Mouse (Mus musculus) CH12.LX (cell line): Measurements from ENCODE around the gene Cwc25. TPM values are rescaled to one million over a fixed set of nuclear protein-coding genes. Genes with fewer than 3 reads are reported as not detected.

ENCODE experiments used
- DNase-seq: peaks from one replicate; pipeline ENCODE4 v3.0.0-alpha.2; 2013; ENCODE audit errors: extremely low read depth
- H3K27ac ChIP-seq: 2 replicates; pipeline ENCODE4 v1.5.1; 2012; ENCODE audit warnings: low read depth, mild to moderate bottlenecking, control low read depth, moderate library complexity; ENCODE audit not compliant: insufficient read depth
- H3K27me3 ChIP-seq: replicated peaks from 2 replicates; pipeline ENCODE3; 2012; ENCODE audit warnings: inconsistent platforms
- H3K36me3 ChIP-seq, 2 experiments: replicated peaks in 1 of 2; 2 replicates each; pipeline versions ENCODE3 to v1.6.1; 2012; ENCODE audit warnings: inconsistent platforms in 1 of 2, low read length in 1 of 2, mild to moderate bottlenecking in 1 of 2, mixed read lengths in 1 of 2, moderate library complexity in 1 of 2; ENCODE audit not compliant: control insufficient read depth in 1 of 2, insufficient read depth in 1 of 2
- H3K4me1 ChIP-seq, 2 experiments: 2 replicates each; pipeline ENCODE4 v1.6.1; 2012; ENCODE audit warnings: inconsistent platforms in 1 of 2, moderate library complexity in 1 of 2; ENCODE audit not compliant: insufficient read depth in 2 of 2, control insufficient read depth in 1 of 2
- H3K4me2 ChIP-seq: 2 replicates; pipeline ENCODE4 v1.6.1; 2012; ENCODE audit warnings: low read depth, mild to moderate bottlenecking, control low read depth; ENCODE audit not compliant: poor library complexity, insufficient read depth, severe bottlenecking
- H3K4me3 ChIP-seq, 3 experiments: fragments of 150-350 bp in 1 of 3; sonication (generic) in 1 of 3; replicated peaks in 1 of 3; 2 replicates each; pipeline versions ENCODE3 to v1.5.1; 2011 to 2012; ENCODE audit warnings: low read depth in 2 of 3, low read length in 2 of 3, mild to moderate bottlenecking in 2 of 3, moderate library complexity in 2 of 3, control low read depth in 1 of 3, improper control_type of control experiment in 1 of 3, inconsistent platforms in 1 of 3, mixed read lengths in 1 of 3; ENCODE audit not compliant: poor library complexity in 1 of 3
- H3K79me2 ChIP-seq: replicated peaks from 2 replicates; pipeline ENCODE4 v1.6.1; 2012; ENCODE audit warnings: mild to moderate bottlenecking, moderate library complexity; ENCODE audit not compliant: control insufficient read depth, poor library complexity, insufficient read depth, severe bottlenecking; ENCODE audit errors: extremely low read depth
- H3K9ac ChIP-seq: 2 replicates; pipeline ENCODE4 v1.6.1; 2012; ENCODE audit warnings: low read depth, mild to moderate bottlenecking, control low read depth, moderate library complexity; ENCODE audit not compliant: insufficient read depth
- H3K9me3 ChIP-seq: replicated peaks from 2 replicates; pipeline ENCODE3; 2012; ENCODE audit warnings: low read length, inconsistent platforms, mixed read lengths
- BHLHE40 ChIP-seq: IDR thresholded peaks from 2 replicates; pipeline ENCODE4 v1.6.1; 2011; ENCODE audit warnings: mild to moderate bottlenecking, low read depth, low read length, improper control_type of control experiment
- CHD1 ChIP-seq: IDR thresholded peaks from 2 replicates; pipeline ENCODE4 v1.6.1; 2012; ENCODE audit warnings: low read depth, low read length, improper control_type of control experiment, inconsistent platforms
- CHD2 ChIP-seq: IDR thresholded peaks from 2 replicates; pipeline ENCODE4 v1.6.1; 2011; ENCODE audit warnings: low read length, improper control_type of control experiment
- CTCF ChIP-seq, 2 experiments: IDR thresholded peaks in 1 of 2; conservative IDR thresholded peaks in 1 of 2; 2 replicates each; pipeline ENCODE4 v1.5.1; 2011 to 2012; ENCODE audit warnings: low read depth in 2 of 2, low read length in 2 of 2, improper control_type of control experiment in 1 of 2, inconsistent platforms in 1 of 2, mild to moderate bottlenecking in 1 of 2, moderate library complexity in 1 of 2
- E2F4 ChIP-seq: IDR thresholded peaks from 2 replicates; pipeline ENCODE4 v1.6.1; 2011; ENCODE audit warnings: low read depth, low read length, improper control_type of control experiment; ENCODE audit not compliant: insufficient replicate concordance
- ELF1 ChIP-seq: IDR thresholded peaks from 2 replicates; pipeline ENCODE4 v1.6.1; 2014; ENCODE audit warnings: low read depth, mild to moderate bottlenecking, inconsistent platforms, low read length, improper control_type of control experiment
- ETS1 ChIP-seq: conservative IDR thresholded peaks from 2 replicates; pipeline ENCODE4 v1.6.1; 2012; ENCODE audit warnings: low read depth, mild to moderate bottlenecking, inconsistent platforms, low read length, improper control_type of control experiment, moderate library complexity
- GABPA ChIP-seq: IDR thresholded peaks from 2 replicates; pipeline ENCODE4 v1.6.1; 2012; ENCODE audit warnings: low read depth, low read length, improper control_type of control experiment, inconsistent platforms; ENCODE audit not compliant: insufficient replicate concordance
- JUN ChIP-seq: IDR thresholded peaks from 2 replicates; pipeline ENCODE4 v1.6.1; 2011; ENCODE audit warnings: low read depth, mild to moderate bottlenecking, low read length, improper control_type of control experiment, moderate library complexity; ENCODE audit not compliant: insufficient read depth
- JUND ChIP-seq: conservative IDR thresholded peaks from 2 replicates; pipeline ENCODE4 v1.6.1; 2011; ENCODE audit warnings: low read depth, low read length, improper control_type of control experiment
- KAT2A ChIP-seq: IDR thresholded peaks from 2 replicates; pipeline ENCODE4 v1.6.1; 2012; ENCODE audit warnings: low read length, improper control_type of control experiment, inconsistent platforms; ENCODE audit not compliant: insufficient replicate concordance
- MXI1 ChIP-seq: IDR thresholded peaks from 2 replicates; pipeline ENCODE4 v1.6.1; 2011; ENCODE audit warnings: mild to moderate bottlenecking, low read depth, low read length, improper control_type of control experiment
- MYC ChIP-seq: IDR thresholded peaks from 2 replicates; pipeline ENCODE4 v1.6.1; 2011; ENCODE audit warnings: low read depth, mild to moderate bottlenecking, improper control_type of control experiment, low read length
- NRF1 ChIP-seq: IDR thresholded peaks from 2 replicates; pipeline ENCODE4 v1.6.1; 2014; ENCODE audit warnings: low read depth, mild to moderate bottlenecking, inconsistent platforms, low read length, improper control_type of control experiment, moderate library complexity
- PAX5 ChIP-seq: IDR thresholded peaks from 2 replicates; pipeline ENCODE4 v1.6.1; 2012; ENCODE audit warnings: low read length, inconsistent platforms, mixed read lengths
- POLR2A ChIP-seq: IDR thresholded peaks from 2 replicates; pipeline ENCODE4 v1.6.1; 2011; ENCODE audit warnings: low read depth, mild to moderate bottlenecking, improper control_type of control experiment, low read length
- RAD21 ChIP-seq: IDR thresholded peaks from 2 replicates; pipeline ENCODE4 v1.6.1; 2011; ENCODE audit warnings: low read depth, mild to moderate bottlenecking, low read length, improper control_type of control experiment, moderate library complexity
- TBP ChIP-seq: conservative IDR thresholded peaks from 2 replicates; pipeline ENCODE4 v1.6.1; 2011; ENCODE audit warnings: low read depth, low read length, improper control_type of control experiment
- TCF12 ChIP-seq: IDR thresholded peaks from 2 replicates; pipeline ENCODE4 v1.6.1; 2014; ENCODE audit warnings: low read depth, mild to moderate bottlenecking, inconsistent platforms, low read length, improper control_type of control experiment
- UBTF ChIP-seq: IDR thresholded peaks from 2 replicates; pipeline ENCODE4 v1.6.1; 2012; ENCODE audit warnings: low read depth, mild to moderate bottlenecking, inconsistent platforms, low read length, improper control_type of control experiment, moderate library complexity
- USF2 ChIP-seq: conservative IDR thresholded peaks from 2 replicates; pipeline ENCODE4 v1.6.1; 2011; ENCODE audit warnings: low read depth, low read length, improper control_type of control experiment
- ZKSCAN1 ChIP-seq: IDR thresholded peaks from 2 replicates; pipeline ENCODE4 v1.6.1; 2012; ENCODE audit warnings: low read depth, inconsistent platforms, low read length, improper control_type of control experiment, borderline replicate concordance
- ZNF384 ChIP-seq: IDR thresholded peaks from 2 replicates; pipeline ENCODE4 v1.6.1; 2012; ENCODE audit warnings: low read depth, low read length, improper control_type of control experiment, inconsistent platforms
- dilution Hi-C: fragments of 300-500 bp; cut with MboI; formaldehyde crosslinking; loops from 2 replicates; pipeline ENCODE4 v1.14.3; 2020; ENCODE audit warnings: low sequenced_read_pairs; ENCODE audit not compliant: extremely low pct_unique_long_range_greater_than_20kb, extremely low pct_ligation_motif_present
- in situ Hi-C: fragments of 300-500 bp; cut with MboI; formaldehyde crosslinking; loops from 3 replicates; pipeline ENCODE4 v1.14.3; 2019; ENCODE audit warnings: low sequenced_read_pairs, low pct_ligation_motif_present, low pct_unique_long_range_greater_than_20kb, mixed read lengths
- polyA plus RNA-seq: library from polyadenylated mRNA; unstranded; fragments of >175 nt; gene quantifications from 2 replicates; pipeline ENCODE4 v1.2.1, GENCODE M21; 2012; ENCODE audit warnings: low read depth; ENCODE audit not compliant: insufficient read length
- total RNA-seq, 2 experiments: library from RNA; depleted of rRNA; stranded (reverse); fragments of 300-350 nt in 1 of 2; fragments of >200 nt in 1 of 2; gene quantifications; 2 replicates each; pipeline ENCODE4 v1.2.3; 2012 to 2014

The Cwc25 gene
- total and polyA plus RNA-seq, 3 experiments = 16.7 to 21.5 (median 19.6) TPM

GRCm38 (mm10) chr11:97798083-97798435 lies 31.7 kb upstream of the Cwc25 start:
- H3K9ac ChIP-seq = no peak overlapping the region
- dilution Hi-C loops = no loop called here
- no peak for DNase-seq
- H3K9me3 ChIP-seq = no peaks in the 10 kb centered on the region
- peaks cover 14 to 51% of the 10 kb centered on the region in 2 experiments for H3K4me1 ChIP-seq
- no peaks in the 10 kb centered on the region for H3K27me3 ChIP-seq
- TF ChIP-seq CHD1 = no peak
- TF ChIP-seq ETS1 = no peak
- peak; percentile 40; the same call in 1 of the 2 replicates for TF ChIP-seq BHLHE40
- TF ChIP-seq TCF12 = no peak
- no peak for TF ChIP-seq ZKSCAN1
- TF ChIP-seq MXI1 = no peak
- no peak for TF ChIP-seq KAT2A
- in situ Hi-C loops = loop anchor here (5.0 kb wide), 3 partner anchors 44 to 189 kb away; partner anchors contain the start of genes B230217C12Rik, Fbxo47 and Plxdc1
- H3K36me3 ChIP-seq = peaks cover 0 to 2% of the 10 kb centered on the region in 2 experiments
- H3K4me2 ChIP-seq = peak overlapping the region; percentile 34; the same call in 1 of the 2 replicates
- no peak overlapping the region for H3K27ac ChIP-seq
- peak overlapping the region in 2 of 3 experiments; percentile 39 to 79 for H3K4me3 ChIP-seq
- H3K79me2 ChIP-seq = no peaks in the 10 kb centered on the region

- dilution Hi-C loops (no loop called here), in situ Hi-C loops (loop anchor here (5.0 kb wide), 3 partner anchors 45 to 190 kb away; partner anchors contain the start of genes B230217C12Rik, Fbxo47 and Plxdc1)
- Histone ChIP-seq H3K79me2 (no peaks in the 10 kb centered on the region), H3K4me1 (peaks cover 14 to 53% of the 10 kb centered on the region in 2 experiments), H3K4me3 (peak overlapping the region; percentile 7 to 79 (median 19)), H3K9ac (no peak overlapping the region), H3K4me2 (peak overlapping the region; percentile 12; the same call in 1 of the 2 replicates), H3K27ac (no peak overlapping the region), H3K27me3 (no peaks in the 10 kb centered on the region), H3K36me3 (peaks cover 0 to 2% of the 10 kb centered on the region in 2 experiments), H3K9me3 (no peaks in the 10 kb centered on the region)
- TF ChIP-seq ZNF384 = peak; percentile 29; the same call in 1 of the 2 replicates
- no peak for TF ChIP-seq TCF12
- peak; percentile 45 for DNase-seq
These were observed 31.2 kb upstream of the Cwc25 start for GRCm38 (mm10) chr11:97797369-97798082.

- peaks cover 0 to under 1% of the 10 kb centered on the region in 2 experiments for H3K36me3 ChIP-seq
- H3K27ac ChIP-seq = no peak overlapping the region
- in situ Hi-C loops (loop anchor here (5.0 kb wide), 3 partner anchors 45 to 190 kb away; partner anchors contain the start of genes B230217C12Rik, Fbxo47 and Plxdc1), dilution Hi-C loops (no loop called here)
- no peak overlapping the region for H3K4me2 ChIP-seq
- DNase-seq = peak; percentile 88
- H3K4me3 ChIP-seq = peak overlapping the region; percentile 7 to 26 (median 19)
- H3K9me3 ChIP-seq = no peaks in the 10 kb centered on the region
- peaks cover 13 to 51% of the 10 kb centered on the region in 2 experiments for H3K4me1 ChIP-seq
- no peaks in the 10 kb centered on the region for H3K79me2 ChIP-seq
- no peak overlapping the region for H3K9ac ChIP-seq
- H3K27me3 ChIP-seq = no peaks in the 10 kb centered on the region
- no peak for TF ChIP-seq PAX5
- TF ChIP-seq POLR2A = no peak
- TF ChIP-seq KAT2A = peak; percentile 88; the same call in 1 of the 2 replicates
- peak; percentile 92 for TF ChIP-seq E2F4
- no peak; the same call in 1 of the 2 replicates for TF ChIP-seq RAD21
- TF ChIP-seq JUND = peak; percentile 59
- peak in 1 of 2 experiments; percentile 42; a peak in 2 of 4 replicates for TF ChIP-seq CTCF (conservative IDR thresholded peaks at IDR 0.05 in 1 of 2, IDR thresholded peaks at IDR 0.05 in 1 of 2; ENCODE audit: low read depth in 2 of 2, low read length in 2 of 2)
- no peak for TF ChIP-seq USF2
- no peak for TF ChIP-seq UBTF
- peak; percentile 99 for TF ChIP-seq ELF1
- peak; percentile 100 for TF ChIP-seq TBP
- peak; percentile 70 for TF ChIP-seq NRF1
- TF ChIP-seq JUN = no peak
- TF ChIP-seq MYC = no peak
- no peak for TF ChIP-seq GABPA
- TF ChIP-seq CHD1 = no peak
- TF ChIP-seq CHD2 = no peak
These were observed 30.6 kb upstream of the Cwc25 start for GRCm38 (mm10) chr11:97796910-97797309.
